Mouse (Mus musculus) cerebellum, adult 2 months (tissue): ENCODE results near the gene Ddx39.

Experiments used
- CTCF ChIP-seq: fragments of 200-500 bp; IDR thresholded peaks from 2 replicates; pipeline ENCODE4 v1.5.1; 2011; ENCODE audit warnings: low read depth, mild to moderate bottlenecking, control low read depth, low read length, moderate library complexity, borderline replicate concordance; ENCODE audit not compliant: insufficient read depth
- POLR2A ChIP-seq: fragments of 200-500 bp; IDR thresholded peaks from 2 replicates; pipeline ENCODE4 v1.6.1; 2011; ENCODE audit warnings: low read length, control low read depth, borderline replicate concordance; ENCODE audit not compliant: insufficient read depth

DNA sequence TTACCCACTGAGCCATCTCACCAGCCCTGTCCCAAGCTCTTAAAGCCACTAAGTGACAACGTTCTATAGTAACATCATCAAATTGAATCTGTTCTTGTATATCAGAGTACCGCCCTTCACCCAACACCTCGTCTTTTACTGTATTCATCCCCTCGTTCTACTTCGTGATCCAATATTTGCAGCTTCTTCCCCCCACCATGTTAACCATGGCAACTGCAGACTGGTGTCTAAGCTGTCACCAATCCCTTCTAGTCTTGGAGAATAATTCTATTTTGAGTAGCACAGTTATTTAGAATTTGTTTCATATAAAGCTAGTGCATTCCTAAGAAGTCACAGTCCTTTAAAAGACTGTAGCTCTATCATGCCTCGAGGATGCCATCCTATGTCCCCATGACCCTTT, 25.7 kb upstream of the Ddx39 start:
- TF ChIP-seq CTCF (no peak), POLR2A (no peak)
